Mouse (Mus musculus): Measurements from ENCODE around the gene Oas1f.
A peak's percentile ranks its signal among the peaks of the same experiment; 100 is the strongest.
"Not testable (repeated sequence)": the region's sequence is repeated elsewhere in the genome, so short reads cannot be mapped to it uniquely, and the experiment has no call there.

Oas1f gene

DNA sequence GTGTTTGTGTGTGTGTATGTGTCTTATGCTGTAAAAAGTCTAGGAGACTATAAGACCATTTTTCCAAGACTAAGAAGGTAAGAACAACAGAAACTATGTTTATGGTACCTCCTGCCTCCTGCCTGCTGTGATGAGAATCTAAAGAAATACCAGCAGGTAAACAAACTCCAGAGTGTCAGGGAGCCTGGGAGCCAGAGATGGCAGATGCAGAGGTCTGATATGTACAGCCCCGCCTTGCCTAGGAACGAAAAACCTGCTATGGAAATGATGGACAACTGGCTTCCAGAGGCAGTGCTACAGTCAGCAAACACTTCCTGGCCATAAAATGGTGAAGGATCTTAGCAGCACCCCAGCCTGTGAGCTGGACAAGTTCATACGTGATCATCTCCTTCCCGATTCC, at the start of gene Oas1f:
Oas1f (plus strand) TSS at position 301 of the 400 bp plus-strand sequence.
- DNase-seq: no peak

DNA sequence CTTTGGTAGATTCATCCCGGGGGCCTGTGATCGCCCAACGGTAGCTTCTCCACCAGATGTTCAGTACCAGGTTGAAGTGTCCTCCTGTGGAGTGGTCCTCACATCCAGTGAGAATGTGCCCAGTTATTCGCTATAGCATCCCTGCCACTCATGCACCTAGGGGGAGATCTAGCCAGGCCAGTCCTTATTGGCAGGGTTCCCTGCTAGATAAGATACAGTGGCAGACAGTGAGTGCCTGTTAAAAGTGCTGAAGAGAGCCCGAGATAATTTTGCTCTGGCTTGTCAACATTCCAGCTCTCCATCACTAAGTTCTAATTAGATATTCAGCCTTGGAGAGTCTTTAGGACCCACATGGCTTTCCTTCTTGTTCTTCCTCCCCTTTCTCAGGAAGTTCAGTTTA, 49.0 kb upstream of the Oas1f start:
- DNase-seq: not testable (repeated sequence)

- DNase-seq: not testable (repeated sequence)
Observed at GRCm38 (mm10) chr5:120798943-120799342, 48.2 kb upstream of the Oas1f start.

GRCm38 (mm10) chr5:120803596-120803995, 43.6 kb upstream of the Oas1f start:
- no peak for DNase-seq

DNA sequence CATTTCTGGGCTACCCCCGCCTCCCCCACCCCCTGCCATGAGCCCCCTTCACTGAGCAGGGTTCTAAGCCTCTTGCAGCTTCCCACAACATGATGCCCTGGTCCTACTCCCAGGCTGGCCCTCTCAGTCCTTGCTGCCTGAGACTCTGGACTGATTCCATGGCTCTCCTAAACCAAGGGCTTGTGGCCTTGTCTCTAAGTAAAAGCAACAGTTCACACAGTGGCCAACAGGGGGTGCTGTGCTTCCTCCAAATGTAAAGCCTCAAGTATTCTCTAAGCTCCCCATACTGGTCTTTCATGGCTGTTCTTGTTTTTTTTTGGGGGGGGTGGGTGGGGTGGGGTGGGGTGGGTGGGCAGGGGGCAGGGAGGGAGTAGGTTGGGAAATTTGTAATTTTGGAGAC, 40.7 kb upstream of the Oas1f start:
- peak; percentile 37 for DNase-seq

GRCm38 (mm10) chr5:120809171-120809570, 38.0 kb upstream of the Oas1f start:
- no peak for DNase-seq

DNA sequence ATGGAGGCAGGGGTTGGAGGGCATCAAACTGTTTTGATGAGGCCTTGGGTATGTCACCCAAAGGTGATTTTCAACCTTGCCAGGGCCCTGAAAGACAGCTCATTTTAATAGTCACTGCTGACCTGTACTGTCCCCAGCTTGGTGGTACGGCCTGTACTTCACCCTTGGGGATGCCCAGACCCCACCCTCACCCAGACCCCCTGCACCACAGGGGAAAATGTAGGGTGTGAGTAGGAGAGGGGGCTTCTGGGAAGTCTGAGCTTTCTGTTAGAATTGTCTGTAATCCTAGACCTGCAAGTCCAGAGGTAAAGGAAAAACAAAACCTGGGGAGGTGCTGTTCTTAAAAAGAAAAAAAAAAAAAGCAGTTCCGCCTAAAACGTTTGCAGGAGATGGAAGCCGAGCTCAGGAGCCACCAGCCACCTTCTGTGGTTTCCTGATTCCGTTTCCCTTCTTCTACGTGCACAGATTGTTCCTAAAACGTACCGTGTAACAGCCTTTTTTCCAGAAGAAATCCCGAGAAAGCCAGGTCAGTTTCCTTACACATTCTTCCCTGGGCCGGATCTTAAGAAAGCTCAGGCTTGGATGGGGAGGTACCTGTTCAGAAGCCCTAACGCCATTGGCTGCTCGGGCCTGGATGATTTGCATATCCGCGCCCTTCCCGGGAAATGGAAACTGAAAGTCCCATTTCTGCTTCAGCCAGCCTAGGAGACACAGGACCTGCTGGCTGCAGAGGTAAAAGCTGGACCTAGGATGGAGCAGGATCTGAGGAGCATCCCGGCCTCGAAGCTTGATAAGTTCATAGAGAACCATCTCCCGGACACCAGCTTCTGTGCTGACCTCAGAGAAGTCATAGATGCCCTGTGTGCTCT, 35.0 kb upstream of the Oas1f start, which contains the start of gene Oas1c:
Oas1c (minus strand) TSS at position 564 of the 869 bp plus-strand sequence.
- DNase-seq: peak; percentile 59

DNA sequence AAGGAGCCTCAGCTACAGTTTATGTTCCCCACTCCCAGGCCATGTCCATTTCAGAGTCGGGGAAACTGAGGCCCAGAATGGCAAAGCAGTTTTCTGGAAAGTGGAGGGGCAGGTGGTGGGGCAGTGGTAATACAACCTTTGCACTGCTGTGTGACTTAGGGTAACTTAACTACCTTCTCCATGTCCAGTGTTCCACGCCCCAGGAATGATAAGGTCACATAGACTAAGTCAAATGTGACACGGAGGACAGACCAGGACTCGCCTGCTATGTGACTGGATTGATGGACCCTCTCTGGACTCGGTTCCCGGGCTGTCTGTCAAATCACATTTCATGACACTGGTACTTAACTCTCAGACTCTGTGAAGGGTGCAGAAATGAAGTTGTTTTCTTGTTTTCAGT, 34.1 kb upstream of the Oas1f start:
- DNase-seq: no peak

DNA sequence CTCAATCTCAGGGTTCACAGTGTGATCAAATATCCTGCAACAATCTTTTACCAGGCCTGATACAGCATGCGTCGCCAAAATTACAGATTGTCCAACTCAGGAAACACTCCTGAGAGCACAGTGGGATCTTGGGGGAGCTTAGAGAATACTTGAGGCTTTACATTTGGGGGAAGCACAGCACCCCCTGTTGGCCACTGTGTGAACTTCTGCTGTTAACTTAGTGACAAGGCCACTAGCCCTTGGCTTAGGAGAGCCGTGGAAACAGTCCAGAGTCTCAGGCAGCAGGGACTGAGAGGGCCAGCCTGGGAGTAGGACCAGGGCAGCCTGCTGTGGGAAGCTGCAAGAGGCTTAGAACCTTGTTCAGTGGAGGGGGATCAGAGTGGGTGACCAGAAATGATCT, 31.2 kb upstream of the Oas1f start:
- peak; percentile 11 for DNase-seq

- no peak for DNase-seq
Observed at GRCm38 (mm10) chr5:120818999-120819398, 28.2 kb upstream of the Oas1f start.

GRCm38 (mm10) chr5:120831031-120831430, 16.1 kb upstream of the Oas1f start:
- no peak for DNase-seq

DNA sequence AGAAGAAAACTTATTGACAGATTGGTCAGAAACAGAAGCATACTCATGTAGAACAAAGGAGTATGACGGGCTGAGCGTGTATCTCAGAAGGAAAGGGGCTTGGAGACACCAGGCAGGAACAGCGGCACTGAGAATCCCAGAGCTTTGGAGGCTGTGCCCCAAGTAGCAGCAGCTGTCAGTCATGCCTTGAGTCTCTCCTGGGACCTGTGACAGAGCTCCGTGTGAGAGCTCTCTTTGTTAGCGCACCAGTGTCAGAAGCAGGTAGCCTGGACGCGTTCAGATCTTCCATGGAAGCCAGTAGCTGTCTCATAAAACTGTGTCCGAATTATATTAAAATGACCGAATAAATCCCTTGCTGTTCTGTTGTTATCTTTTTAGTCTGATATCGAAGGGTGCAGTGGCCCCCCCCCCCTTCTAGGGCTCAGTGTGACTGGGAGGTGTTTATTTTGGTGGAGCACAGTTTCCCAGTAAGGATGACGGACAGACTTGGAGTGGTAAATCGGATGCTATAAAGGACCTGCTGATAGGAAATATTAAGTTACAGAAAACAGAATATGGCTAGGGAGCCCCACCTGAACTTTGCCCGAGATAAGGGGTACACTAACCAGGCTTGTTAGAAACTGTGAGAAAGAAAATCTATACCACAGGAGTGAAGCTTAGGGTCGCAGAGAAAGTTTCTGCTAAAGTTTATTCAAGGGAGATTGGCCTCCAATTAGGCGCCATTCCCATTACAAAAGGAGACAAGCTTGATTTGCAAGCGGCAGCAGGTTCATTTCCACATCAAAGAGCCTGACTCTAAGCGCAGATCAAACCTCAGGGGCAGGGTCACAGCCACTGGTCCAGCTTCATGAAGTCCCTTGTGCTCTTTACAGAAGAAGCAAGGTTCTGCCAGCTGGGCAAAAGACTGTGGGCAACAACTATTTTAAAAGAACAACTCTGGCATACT, 13.6 kb upstream of the Oas1f start:
- no peak for DNase-seq

DNA sequence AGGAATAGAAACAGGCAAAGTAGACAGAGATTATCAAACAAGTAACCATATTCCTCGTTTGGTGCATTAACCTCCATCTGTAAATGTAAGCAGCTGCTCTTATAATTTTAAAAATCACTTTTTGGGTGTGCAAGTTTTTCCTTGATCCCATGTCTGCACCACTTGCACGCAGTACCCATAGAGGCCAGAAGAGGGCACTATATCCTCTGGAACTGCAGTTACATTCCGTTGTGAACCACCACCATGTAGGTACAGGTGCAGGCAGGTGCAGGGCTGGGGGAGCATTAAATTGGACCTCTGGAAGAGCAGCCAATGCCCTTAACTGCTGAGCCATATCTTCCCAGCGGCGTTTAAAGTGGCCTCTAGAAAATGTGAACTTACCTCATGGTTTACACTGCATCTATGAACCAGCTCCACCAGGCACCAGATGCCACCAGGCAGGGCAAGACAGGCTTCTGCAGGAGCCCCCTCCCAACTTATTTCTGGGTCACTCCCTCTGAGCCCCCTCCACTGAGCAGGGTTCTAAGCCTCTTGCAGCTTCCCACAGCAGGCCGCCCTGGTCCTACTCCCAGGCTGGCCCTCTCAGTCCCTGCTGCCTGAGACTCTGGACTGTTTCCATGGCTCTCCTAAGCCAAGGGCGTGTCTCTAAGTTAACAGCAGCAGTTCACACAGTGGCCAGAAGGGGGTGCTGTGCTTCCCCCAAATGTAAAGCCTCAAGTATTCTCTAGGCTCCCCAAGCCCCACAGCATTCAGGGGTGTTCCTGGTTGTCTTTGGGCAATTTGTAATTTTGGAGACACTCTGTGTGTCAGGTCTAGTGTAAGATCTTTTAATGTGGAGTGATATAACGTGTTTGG, 10.2 kb upstream of the Oas1f start:
- DNase-seq: peak; percentile 69

GRCm38 (mm10) chr5:120844713-120845112, 2.5 kb upstream of the Oas1f start:
- no peak for DNase-seq

GRCm38 (mm10) chr5:120849601-120850136, 2.5 kb downstream of the Oas1f start:
- peak; percentile 21 for DNase-seq

DNA sequence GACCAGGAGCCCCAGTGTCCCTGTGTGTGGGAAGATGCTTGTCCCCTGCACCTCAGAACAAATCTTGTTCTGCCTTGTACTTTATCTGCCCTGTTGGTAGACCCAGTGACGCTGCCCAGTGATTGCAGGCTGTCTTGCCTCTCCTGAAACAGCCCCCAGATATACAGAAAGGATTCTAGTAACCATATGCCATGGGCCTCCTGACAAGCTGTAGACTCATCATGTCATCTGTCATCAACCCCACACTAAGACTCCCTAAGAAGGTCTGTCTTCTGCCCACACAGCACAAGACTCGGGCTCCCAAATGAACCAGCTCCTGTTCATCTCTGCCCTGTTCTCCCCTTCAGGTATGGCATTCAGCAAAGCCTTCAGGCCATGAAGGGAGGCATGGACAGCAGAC, 12.1 kb downstream of the Oas1f start:
- DNase-seq: no peak

- no peak for DNase-seq
Observed at GRCm38 (mm10) chr5:120861121-120861520, 14.0 kb downstream of the Oas1f start, which contains the start of gene Oas1h. Oas1h (plus strand) TSS chr5:120861421.

DNA sequence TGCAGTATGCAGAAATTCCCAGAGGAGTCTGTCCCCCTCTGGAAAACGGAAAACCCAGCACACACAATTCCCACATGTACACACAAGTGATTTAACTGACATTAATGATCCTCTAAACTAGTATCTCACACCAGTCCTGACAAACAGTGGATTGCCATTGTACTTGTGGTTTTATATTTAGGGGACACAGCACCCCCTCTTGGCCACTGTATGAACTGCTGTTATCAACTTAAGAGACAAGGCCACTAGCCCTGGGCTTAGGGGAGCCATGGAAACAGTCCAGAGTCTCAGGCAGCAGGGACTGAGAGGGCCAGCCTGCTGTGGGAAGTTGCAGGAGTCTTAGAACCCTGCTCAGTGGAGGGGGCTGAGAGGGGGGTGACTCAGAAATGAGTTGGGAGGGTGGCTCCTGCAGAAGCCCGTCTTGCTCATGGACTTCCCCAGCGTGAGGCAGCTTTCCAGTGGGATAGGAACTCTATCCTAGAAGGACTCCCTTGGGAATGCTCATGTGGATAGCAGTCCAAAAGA, 18.2 kb downstream of the Oas1f start:
- no peak for DNase-seq

DNA sequence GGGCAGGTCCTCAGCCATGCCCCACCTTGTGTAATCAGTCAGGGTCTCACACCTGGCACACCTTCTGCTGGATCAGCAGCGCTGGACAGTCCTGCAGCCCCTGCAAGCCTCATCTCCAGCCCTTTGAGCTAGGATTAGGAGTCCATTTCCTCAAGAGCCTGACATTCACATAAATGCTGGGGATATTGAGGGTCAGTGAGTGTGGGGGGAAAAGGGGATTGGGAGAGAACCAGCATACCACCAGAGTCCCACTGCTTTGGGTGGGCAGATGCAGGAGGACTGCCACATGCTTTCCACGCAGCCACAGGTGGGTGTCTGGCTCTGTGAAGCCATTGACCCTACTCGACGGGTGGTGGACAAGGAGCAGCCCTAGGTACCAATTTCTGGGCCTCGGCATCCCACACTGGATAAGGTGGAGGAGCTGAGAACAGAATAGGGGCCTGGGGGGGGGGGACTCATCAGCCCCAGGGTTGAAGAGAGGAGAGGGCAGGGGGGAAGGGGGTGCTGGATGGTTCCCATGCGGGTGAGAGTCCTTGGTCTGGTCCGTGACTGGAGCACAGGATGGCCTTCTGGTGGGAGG, 22.4 kb downstream of the Oas1f start:
- no peak for DNase-seq

DNA sequence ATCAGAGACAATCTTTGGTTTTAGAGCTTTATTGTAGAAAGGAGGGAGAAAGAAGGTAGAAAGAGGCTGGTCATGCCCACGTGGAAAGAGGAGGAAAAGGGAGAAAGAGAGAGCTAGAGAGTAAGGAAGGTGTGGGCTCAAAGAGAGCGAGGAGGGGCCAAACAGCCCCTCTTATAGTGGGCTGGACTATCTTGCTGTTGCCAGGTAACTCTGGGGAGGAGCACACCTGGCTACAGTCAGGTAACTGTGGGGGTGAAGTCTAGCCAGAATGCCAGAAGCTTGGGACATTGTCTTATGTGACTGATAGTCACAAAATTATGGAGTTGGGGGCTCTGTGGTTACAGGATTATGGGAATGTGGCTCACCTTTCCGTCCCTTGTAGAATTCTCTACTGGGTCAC, 22.9 kb downstream of the Oas1f start:
- no peak for DNase-seq

DNA sequence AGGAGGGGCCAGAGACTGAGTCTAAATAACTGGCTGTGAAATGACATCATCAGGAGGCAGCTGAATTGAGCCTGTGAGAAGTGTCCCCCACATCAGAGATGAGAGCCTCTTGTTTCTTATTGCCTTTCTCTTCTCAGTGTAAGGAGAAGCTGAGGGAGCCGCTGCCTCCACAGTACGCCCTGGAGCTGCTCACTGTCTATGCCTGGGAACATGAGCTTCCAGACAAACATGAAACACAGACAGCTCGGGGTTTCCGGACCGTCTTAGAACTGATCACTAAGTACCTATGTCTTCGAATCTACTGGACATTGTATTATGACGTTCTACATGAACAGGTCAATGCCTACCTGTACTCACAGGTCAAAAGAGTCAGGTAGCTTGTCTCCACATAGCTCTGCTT, 23.6 kb downstream of the Oas1f start:
- DNase-seq: no peak

- no peak for DNase-seq
Observed at GRCm38 (mm10) chr5:120871469-120871868, 24.3 kb downstream of the Oas1f start.

Data from right cerebral cortex, postnatal 4 days (tissue).